Mouse (Mus musculus) embryo, embryonic 11.5 days (tissue): ENCODE measurements at regions not wholly inside any gene's neighbourhood (a gene's known extent, or its start where the extent isn't known, plus 50 kb on each side); places are given as distances from the start of the nearest gene placed in this dataset.

ENCODE experiments used
- DNase-seq: peaks from one replicate; pipeline ENCODE4 v3.0.0-alpha.2; 2012; ENCODE audit warnings: low read depth, low spot score

DNA sequence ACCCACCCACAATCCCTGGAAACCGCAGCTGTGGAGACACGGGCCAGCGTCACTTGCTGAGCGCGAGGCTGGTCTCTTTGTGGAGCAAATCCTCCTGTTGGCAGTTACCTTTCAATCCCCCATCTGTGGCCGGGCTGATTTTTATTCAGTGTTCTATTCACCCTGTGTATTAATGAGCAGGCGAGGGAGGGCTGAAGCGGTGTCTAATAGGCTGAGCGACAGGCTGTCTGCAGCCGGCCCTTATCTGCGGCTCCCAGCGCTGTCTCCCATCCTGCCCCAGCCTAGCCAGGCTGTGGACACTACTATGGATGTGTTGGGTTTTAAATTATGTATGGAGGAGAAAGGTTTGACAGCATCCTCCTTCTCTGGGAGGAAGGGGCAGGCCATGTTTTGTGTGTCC is 138.3 kb upstream of the Gm26897 start:
- DNase-seq = no peak

DNA sequence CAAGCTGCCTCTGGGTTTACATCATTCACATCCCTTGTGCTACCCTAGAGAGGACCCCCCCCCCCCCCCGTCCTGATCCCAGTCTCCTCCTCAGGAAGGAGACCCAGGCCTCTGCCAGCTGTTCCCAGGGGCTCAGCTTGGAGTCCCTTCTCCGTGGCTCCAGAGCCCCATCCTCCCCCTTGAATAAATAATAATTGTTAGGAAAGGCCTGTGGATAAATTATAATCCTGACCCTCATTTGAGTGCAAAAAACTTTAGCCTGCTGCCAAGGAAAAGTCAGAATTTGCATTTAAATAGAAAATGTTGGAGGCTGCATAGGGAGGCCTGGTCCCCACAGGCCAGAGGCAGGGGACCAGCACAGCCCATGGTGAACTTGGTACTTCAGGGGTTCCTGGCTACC is 136.0 kb upstream of the Gm26897 start:
- no peak for DNase-seq

DNA sequence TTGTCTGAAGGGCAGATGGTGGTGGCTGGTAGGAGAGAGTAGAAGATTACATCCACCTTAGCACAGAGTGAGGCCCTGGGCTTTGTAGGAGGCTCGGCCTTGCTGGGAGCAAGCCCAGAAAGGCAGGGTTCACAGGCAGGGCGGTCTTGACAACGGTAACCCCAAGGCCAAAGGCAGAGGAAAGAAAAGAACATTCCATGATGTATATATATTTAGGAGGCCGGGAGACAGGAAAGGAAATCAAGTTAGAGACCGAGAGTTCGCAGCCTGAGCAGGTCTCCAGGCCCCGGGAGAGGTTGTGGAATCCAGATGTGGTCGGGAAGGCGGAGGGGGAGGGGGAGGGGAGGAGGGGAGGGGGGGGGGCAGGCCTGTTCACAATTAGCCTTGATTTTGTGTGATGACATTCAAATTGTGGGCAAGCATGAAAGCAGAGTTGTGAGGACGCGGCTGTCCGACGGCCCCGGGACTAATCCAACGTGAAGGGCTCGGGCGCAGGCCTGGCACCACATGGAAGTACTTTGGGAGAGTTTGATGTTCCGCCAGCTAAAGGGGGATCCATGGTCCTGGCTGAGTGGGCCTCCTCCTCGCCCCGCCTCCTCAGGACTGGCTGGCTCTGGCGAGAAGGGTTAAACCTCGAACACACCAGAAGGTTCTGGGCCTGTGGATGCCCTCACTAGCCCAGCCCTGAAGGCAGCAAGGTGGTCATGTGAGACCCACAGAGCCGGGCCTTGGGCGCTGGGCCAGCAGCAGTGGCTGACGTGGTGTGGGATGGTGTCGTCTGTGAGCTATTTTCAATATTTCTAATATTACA is 131.8 kb upstream of the Gm26897 start:
- no peak for DNase-seq

DNA sequence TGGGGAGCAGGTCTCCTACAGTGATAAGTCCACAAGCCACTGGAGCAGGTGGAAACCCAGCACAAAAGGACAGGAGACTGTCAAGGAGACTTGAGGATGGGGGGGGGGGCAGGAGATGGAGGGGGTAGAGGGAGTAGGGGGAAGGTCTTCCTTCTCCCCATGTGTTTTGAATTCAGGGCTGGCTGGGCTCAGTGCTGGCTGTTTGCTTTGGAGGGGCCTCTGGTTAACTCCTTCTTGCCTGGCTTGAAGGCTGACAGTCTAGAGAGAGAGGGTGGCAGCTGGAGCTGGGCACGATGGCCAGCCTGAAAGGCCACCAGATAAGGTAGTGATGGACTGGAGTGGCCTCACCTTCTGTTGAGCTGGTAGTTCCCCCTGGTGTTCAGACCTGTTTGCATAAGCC is 120.0 kb upstream of the Gm26897 start:
- DNase-seq = no peak

DNA sequence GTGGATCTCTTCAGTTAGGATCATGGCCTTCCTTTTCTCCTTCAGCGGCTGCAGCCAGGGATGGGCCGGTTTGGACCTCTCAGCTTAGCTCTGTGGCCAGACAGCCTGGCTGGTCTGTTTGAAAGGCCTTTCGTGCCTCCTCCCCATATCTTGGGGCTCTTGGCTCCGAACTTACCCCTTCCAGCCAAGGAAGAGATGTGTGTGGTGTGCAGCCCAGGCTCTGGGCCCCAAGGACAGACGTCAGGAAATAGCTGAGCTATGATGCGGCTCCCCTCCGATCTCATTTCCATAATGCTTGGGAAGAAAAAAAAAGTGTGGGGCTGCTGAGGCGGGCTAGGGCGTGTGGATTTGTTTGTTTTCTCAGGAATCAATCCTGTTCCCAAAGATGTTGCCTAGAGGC is 113.8 kb upstream of the Gm26897 start:
- no peak for DNase-seq

DNA sequence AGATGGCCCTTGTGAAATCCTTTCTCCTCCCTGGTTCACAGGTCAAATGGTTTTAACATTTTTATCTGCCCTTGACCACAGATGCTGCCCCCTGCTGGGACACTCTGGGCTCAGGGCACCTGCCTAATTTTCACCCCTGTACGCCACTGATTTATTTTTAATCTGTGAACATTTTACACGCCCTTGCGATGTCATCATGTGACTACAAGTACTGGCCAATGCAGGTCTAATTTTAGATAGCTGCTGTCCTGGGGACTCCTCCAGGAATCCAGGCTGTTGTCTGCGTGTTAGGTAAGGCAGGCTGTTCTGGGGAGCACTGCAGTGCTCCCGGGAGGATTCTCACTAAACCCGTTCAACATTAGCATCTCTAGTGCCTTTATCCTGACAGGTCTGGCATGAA is 113.1 kb upstream of the Gm26897 start:
- no peak for DNase-seq

DNA sequence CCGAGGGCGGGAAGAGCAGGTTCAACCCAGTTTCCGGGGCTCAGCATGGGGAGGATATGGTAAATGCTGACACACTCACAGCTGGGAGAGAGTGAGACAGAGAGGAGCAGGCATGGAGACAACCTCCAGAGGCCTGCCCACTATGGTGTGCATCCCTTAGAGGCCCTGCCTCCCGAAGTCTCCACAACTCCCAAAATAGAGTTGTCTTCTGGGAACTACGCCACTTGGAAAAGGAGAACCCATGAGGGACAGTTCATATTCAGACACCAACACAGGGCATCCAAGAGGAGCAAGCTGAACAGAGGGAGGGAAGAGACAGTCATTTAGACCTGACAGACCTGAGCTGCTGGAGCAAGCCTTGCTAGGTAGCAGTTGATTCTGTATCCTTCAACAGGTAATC is 111.2 kb upstream of the Gm26897 start:
- DNase-seq = no peak

DNA sequence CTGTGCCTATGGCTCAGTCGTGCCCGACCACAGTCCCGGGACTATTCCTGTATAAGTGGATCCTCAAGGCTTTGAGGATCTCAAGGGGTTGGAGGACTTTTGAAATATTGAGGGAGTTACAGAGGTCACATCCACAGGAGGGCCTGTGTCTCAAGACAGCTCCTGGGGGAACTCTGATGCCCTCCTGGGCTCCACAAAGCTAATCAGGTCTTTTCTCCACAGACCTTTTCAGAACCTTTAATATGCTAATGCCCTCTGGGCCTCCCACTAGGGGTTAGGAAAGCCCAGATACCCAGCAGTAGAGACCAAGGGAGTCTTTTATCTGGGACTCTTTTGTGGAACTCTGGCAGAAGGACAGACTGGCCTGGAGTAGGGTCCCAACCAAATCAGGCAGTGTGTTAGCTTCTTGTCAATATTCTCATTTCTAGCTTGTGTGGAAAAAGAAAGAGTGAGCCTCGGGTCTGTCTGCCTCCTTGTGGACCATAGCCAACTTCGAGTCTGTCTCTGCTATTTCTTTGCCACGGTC is 107.4 kb upstream of the Gm26897 start:
- DNase-seq = no peak

DNA sequence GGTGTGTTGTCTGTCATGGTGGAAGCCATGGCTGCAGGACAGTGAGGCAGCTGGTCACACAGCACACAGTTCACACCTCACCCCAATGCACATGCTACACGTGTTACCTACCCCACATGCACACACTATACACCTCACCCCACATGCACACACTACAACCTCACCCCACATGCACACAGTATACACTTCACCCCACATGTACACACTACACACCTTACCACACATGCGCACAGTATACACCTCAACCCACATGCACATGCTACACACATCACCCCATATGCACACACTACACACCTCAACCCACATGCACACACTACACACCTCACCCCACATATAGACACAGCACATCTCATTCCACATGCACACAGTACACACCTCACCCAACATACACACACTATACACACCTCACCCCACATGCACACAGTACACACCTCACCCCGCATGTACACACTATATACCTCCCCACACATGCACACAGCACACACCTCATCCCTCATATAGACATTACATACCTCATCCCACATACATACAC is 103.3 kb upstream of the Gm26897 start:
- no peak for DNase-seq

DNA sequence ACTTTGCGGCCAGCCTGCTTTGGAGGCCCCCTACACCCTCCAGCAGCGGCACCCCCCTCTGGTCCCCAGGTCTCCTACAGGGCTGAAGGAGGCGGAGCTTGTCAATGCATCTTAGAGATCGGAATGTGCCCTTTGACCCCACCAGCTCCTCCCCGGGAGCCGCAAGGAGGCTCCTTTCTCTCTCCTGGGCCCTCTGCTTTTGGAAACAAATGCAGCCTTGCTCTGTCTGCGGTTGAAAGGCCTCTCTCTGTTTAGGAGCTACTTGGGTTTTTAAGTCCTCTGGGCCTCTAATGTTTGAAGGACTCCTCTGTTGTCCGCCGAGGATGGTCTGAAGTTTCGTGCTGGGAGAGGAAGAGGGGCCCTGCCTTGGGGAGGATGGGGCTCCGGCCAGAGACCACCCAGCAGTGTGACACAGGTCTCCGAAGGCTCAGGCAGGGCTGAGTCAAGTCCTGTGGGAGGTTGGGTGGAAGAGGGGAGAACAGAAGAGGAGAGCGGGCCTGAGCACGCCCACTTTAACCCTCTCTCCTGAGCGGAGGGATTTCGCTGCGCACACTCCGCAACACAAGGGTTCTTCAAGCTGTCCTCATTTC is 102.1 kb upstream of the Gm26897 start:
- peak; percentile 73 for DNase-seq

DNA sequence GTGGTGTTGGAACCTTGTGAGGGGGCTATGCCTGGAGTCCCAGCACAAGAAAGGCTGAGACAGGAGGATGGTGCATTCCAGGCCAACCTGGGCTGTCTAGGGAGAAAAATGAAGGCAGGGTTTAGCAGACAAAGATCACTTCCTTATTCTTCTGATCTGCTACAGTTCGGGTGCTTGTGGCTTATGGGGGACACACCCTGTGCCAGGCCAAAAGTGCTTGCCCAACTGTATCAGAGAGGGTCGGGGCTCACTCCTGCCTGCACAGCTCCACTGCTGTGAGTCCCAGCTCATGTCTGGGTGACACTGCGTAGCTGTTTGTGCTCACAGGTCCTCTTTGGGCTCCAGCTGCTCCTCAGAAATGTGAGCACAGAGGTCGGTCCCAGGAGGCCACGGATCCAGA is 98.6 kb upstream of the Gm26897 start:
- DNase-seq = no peak

DNA sequence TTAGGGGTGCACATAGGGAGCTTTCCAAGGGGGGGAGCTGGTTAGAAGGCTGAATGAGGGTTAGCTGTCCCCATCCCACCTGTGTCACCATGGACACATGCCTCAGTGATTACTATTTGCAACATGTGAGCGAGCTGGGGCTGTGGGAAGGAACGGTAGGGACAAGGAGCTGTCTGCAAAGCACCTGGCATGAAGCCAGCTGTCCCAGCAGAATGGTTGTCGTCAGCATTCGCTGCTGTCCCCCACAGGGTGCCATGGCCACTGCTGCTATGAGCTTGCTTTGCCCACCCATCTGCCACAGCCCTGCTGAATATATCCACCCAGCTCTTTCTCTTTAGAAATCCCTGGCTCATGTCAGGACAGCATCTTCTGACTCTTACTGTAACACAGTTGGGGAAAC is 96.8 kb upstream of the Gm26897 start:
- no peak for DNase-seq

DNA sequence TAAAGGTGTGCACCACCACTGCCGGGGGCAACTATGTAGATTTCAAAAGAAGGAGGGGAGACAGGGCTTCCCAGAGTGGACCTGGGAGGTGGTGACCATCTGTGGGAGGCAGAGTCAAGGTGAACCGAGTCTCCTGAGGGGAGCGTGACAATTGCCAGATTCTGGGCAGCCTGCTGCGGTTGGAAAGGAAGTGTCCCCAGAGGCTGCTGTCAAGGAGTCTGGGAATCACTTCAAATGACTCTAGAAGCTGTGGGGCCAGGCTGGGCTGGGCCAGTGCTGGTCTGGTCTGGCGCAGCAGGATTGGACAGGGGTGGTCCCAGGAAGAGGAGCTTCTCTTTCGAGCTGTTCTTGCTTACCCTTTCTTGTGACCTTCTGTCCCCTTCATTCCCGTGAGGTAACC is 95.4 kb upstream of the Gm26897 start:
- no peak for DNase-seq

DNA sequence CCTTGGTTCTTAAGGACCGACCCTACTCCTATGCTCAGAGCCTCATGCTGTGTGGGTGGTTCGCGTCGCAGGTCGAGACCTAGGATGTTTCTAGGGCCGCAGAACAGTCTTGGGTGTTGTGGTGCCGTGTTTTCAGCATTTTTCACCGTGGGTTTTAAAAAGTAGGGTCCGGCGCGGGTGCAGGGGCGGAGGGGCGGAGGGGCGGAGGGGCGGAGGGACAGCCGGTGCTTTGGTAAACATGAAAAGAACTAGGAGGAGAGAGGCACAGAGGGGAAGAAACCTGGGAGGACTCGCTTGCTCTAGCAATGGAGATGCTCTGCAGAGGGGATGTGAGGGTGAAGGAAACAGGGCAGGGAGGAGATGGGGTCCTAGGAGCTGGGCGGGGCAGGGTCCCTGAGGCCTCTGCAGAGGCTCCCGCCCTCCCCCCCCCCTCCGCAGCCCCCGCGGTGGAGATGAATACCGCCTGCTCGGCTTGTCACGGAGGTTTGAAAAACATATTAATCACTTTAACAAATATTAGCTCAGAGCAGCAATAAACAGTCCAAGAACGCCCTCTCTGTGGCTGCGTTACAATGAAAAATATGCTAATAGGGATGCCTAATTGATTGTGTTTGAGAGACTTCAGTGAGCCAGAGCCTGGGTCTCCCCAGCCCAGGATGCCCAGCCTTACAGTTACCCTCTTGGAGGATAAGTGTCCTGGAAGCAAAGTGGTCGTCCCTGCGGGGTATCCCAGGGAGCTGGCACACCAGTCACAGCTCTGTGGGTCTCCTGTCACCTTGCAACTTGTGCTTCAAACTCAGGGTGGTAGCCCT is 94.0 kb upstream of the Gm26897 start:
- no peak for DNase-seq

DNA sequence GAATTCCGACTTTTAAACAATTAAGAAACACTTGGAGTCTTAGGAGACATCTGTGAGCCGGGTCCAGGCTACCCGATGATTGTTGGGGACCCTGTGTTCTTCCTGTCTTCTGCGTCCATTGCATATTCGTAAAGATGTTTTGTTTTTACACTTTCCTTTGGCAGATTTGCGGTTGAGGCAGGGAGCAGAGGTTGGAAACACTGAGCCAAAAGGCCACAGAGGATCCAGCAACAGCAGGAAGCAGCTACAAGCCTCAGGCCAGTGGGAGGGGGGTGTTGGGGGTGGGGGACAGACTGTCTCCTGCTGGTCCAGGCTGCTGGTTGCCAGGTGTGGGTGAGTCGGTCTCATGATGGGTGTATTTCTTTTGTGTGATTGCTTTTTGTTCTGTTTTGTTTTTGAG is 92.7 kb upstream of the Gm26897 start:
- no peak for DNase-seq

DNA sequence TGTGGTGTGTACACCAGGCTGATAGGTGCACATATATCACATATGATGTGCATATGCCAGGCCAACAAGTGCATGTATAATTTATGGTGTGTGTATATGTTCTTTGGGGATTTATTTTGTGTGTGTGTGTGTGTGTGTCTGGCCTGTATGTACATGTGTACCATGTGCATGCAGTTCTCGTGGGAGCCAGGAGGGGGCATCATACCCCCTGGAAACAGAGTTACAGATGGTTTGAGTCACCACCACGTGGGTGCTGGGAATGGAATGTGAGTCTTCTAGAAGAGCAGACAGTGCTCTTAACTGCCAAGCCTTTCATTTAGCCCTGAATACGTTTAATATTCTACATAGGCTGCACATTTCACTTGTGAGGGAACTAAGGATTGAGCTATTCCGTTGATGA is 92.0 kb upstream of the Gm26897 start:
- no peak for DNase-seq

DNA sequence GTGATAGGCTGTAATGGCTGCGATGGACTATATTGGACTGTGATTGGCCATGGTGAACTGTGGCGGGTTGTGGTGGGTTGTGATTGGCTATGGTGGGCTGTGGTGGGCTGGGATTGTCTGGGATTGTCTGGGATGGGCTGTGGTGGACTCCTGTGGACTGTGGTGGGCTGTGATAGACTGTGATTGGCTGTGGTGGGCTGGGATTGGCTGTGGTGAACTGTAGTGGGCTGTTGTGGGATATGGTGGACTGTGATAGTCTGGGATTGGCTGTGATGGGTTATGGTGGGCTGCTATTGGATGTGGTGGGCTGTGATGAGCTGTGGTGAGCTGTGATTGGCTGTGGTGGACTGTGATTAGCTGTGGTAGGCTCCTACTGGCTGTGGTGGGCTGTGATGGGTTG is 89.6 kb upstream of the Gm26897 start:
- no peak for DNase-seq

DNA sequence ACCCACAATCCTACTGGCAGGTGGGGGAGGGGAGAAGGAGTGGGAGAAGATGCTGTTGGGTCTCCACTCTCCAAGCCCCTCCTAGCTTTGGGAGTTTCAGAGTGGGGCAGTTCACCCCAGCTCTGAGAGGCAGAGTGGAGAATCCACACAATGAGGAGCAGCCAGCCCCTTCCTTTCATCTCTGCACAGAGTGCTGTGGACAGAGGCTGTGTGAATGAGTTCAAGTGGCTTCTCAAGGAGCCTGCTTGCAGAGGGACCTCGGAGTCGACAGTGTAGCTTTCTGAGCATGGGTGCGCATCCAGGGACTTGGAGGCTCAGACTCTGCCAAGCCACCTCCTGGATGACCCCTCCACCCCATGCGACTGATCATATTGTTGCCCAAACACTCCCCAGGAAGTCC is 88.9 kb upstream of the Gm26897 start:
- no peak for DNase-seq

DNA sequence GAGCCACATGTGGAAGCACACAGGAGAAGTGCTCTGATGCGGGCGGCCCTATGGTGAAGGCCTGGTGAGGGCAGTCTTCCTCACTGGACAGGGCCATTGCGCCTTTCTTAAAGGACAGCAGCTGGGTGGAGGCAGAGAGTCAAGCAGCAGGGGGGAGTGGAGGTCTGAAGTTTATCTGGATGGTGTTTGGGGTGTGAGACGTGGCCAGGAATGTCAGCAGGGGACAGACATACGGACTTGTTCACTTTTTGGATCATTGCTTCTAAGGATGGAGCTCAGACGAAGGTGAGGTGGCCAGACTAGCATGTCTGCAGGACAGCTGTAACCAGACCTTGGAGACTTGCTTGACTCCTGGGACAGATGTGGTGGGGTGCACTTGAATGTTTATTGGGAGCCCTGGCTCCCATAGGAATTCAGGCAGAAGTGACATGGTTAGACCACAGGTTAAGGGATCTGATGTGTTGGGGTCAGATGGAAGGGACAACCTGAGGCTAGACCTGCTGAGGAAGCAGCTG is 86.0 kb upstream of the Gm26897 start:
- DNase-seq = no peak

DNA sequence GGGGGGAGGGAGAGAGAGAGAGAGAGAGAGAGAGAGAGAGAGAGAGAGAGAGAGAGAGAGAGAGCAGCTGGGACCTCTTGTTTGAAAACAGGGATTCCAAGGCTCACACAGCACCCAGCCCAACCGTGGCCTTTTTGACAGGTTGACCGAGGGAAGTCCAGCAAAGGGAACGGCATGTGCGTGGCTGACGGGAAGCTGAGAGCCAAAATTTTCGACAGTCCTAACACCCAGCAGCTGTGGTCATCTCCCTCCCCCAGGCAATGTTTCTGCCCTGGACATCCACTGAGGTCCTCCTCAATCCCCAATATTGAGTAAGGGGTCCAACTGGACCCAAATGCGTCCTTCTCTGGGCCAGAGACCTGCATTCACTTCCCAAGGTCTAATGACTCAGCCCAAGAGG is 85.2 kb upstream of the Gm26897 start:
- no peak for DNase-seq

DNA sequence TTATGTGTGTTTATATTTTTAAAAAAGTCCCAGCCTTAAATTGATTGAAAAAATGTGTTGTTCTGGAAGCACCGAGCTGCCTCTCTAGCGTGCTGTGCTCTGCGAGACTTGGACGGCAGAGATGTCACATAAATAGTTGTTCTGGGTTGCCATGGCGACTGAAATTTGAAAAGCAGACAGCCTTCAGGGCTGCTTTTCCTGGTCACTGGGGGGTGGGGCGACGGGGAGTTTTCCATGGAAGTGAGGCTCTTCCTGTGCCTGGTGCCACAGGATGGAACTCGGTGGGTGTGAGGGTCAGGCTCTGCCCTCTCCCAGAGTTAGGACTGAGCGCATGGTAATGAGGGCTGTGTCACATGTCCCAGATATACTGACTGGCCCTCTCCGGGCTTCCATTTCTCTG is 84.7 kb upstream of the Gm26897 start:
- peak; percentile 69 for DNase-seq

DNA sequence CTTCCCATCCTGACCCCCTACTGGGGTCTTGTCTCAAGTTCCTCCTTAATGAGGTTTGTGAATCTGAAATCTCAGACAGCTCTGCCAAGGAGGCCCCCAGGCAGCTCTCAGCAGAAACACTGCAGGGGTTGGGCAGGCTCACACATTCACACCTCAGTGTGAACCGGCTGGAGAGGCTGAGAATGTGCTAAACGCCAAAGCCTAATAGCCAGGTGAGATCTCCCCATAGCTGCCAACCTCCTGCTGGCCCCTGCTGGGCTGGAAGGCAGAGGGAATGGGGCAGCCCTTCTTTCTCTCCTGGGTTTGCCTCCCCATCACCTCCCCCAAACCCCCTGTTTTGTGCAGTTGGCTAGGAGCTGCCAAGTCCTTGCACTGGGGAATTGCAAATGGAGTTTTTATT is 81.3 kb upstream of the Gm26897 start:
- no peak for DNase-seq
